Mouse (Mus musculus) embryonic fibroblast, embryonic 13.5 days (primary cell): ENCODE results near the gene Casp9. TPM values are rescaled to one million over a fixed set of nuclear protein-coding genes. Genes with fewer than 3 reads are reported as not detected.

ENCODE experiments used
- H3K27ac ChIP-seq: 2 replicates; pipeline ENCODE4 v1.5.1; 2012; ENCODE audit warnings: low read length, control low read depth, inconsistent platforms; ENCODE audit not compliant: insufficient read depth
- H3K4me1 ChIP-seq: 2 replicates; pipeline ENCODE4 v1.6.1; 2011; ENCODE audit warnings: low read length; ENCODE audit not compliant: control insufficient read depth, insufficient read depth
- H3K4me3 ChIP-seq: 2 replicates; pipeline ENCODE4 v1.5.1; 2011; ENCODE audit warnings: mild to moderate bottlenecking, control low read depth, low read length; ENCODE audit not compliant: insufficient read depth
- CTCF ChIP-seq: IDR thresholded peaks from 2 replicates; pipeline ENCODE4 v1.5.1; 2011; ENCODE audit warnings: mild to moderate bottlenecking, control low read depth, low read length, moderate library complexity, borderline replicate concordance; ENCODE audit not compliant: insufficient read depth
- POLR2A ChIP-seq: IDR thresholded peaks from 2 replicates; pipeline ENCODE4 v1.6.1; 2011; ENCODE audit warnings: low read depth, mild to moderate bottlenecking, control low read depth, low read length, moderate library complexity
- polyA plus RNA-seq: library from polyadenylated mRNA; stranded (reverse); fragments of >200 nt; gene quantifications from 2 replicates; pipeline ENCODE4 v1.2.4, GENCODE M21; 2011; ENCODE audit warnings: low read depth; ENCODE audit not compliant: missing spikeins, insufficient read length

Gene Casp9
- polyA plus RNA-seq, 1 experiment, result 13.2 TPM

DNA sequence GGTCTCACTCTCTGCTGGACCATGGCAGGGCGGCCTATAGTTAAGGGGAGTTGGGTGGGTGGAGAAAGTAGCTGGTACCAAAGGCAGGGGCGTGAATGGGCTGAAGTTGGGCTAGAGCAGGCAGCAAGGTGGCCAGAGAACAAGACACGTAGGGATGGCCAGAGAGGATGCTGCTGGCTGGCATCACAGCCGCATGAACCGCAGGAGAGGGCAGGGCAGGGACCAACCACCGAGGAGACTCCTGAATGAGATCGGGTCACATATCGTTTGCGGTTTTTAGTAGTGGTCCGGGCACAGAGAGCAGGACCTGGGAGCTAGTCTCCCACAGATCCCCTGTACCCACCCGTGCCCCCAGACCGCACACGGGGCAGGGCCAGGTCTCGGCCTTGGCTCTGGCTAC is 65.9 kb downstream of the Casp9 start:
- TF ChIP-seq CTCF, result no peak
- TF ChIP-seq POLR2A, result no peak
- Histone ChIP-seq H3K4me1 (no peaks in the 10 kb centered on the region), H3K27ac (no peak overlapping the region), H3K4me3 (no peak overlapping the region)

DNA sequence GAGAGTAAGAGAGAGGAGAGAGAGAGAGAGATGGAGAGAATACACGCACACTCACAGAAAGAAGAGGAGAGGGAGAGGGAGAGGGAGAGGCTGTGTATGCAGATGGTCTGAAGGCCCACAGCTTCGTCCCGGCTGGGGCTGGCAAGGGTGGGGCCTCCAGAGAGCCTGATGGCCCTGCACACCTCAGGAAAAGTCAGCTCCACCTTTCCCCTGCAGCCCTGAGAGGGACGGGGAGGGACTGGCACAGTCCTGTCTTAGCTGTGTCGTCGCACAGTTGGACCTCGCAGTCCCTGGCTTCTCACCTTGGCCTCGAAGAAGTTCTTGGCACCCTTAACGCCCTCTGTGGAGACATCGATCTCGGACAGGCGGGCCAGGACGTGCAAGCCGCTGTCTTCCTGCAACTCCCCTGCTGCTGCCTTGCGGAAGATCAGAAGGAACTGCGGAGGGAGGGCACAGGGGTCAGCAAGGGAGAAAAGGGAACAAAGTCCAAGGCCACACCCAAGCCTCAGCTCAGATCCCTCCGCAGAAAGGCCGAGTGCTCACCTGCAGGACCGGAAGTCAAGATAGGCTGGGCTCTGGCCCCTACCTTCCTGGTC is 66.9 kb downstream of the Casp9 start:
- Histone ChIP-seq H3K27ac (no peak overlapping the region), H3K4me3 (no peak overlapping the region), H3K4me1 (no peaks in the 10 kb centered on the region)
- TF ChIP-seq POLR2A, result no peak
- TF ChIP-seq CTCF, result no peak

DNA sequence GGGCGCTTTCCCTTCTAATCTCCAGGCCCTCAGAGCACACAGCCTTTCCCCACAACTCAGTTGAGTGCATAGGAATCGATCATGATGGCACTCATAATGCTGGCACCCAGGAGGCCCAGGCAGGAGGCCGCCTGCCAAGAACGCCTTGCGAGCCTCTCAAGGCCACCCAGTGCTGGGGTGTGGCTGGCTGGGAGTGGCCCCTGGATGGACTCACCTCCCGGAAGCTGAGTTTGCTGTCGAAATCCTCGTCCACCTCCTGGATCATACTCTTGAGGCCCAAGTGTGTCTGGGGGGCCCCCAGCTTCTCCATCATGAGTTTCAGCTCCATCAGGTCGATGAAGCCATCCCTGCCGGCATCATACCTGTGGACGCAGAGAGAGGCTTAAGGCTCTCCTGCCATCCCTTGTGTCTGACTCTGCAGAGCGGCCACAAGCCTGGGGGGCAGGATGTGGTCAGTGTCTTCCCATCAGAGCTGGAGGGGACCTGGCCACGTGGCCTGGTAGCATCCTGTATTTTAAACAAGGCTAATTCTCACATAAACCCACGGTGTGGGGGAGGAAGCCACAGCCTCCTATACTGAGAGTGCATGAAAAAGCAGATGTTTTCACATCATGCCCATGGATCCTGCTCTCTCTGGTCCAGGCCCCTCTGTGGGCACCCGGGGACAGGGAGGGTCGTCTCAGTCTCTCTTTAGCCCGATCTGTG is 68.3 kb downstream of the Casp9 start:
- no peak for TF ChIP-seq POLR2A
- TF ChIP-seq CTCF, result no peak
- Histone ChIP-seq H3K4me3 (no peak overlapping the region), H3K4me1 (no peaks in the 10 kb centered on the region), H3K27ac (no peak overlapping the region)

DNA sequence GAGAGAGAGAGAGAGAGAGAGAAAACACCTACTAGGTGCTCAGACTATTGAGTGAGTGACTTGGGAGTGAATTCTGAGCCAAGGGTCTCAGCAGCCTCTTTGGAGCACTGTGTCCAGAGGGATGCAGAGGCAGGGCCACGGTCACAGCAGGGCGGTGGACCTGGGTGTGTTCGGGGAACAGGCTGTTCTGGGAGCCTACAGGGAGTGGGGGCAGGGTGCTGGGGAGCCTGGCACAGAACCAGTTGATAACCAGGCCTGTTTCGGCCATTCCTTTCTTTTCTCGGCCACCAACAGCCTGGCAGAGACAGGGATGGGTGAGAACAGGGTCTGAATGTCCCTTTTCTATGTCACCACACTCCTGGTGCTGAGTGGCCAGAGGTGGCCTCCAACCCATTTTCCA is 69.5 kb downstream of the Casp9 start:
- H3K4me1 ChIP-seq, result peaks cover 7% of the 10 kb centered on the region; the same call in 1 of the 2 replicates
- no peak for TF ChIP-seq POLR2A
- no peak for TF ChIP-seq CTCF

DNA sequence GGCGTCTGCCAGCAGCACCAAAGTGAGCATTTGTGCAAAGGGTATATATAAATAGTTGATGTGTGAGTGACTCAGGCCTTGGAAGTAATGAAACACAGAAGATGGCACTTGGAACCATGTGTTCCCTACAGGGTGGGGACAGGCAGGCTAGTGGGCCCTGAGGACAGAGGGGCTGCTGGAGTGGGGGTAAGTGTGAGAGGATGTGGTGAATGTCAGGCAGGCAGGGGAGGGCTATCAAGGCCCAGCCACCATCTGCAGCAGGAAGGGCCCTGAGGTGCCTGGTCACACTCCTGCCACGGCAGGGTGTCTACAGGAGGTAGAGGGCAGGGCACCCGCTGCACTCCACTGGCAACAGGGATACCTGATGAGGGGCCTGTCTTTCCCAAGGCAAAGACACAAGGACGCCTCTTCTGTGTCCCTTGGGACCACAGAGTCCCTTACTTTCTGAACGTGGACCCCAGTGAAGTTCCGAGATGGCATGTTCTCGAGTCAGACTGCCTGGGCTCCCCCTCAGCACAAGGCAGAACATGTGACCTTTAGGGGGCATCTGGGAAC is 70.4 kb downstream of the Casp9 start:
- Histone ChIP-seq H3K27ac (no peak overlapping the region), H3K4me1 (peaks cover 7% of the 10 kb centered on the region; the same call in 1 of the 2 replicates), H3K4me3 (no peak overlapping the region)
- TF ChIP-seq CTCF, result no peak
- no peak for TF ChIP-seq POLR2A

More for the DNA sequence above, 69.5 kb downstream of the Casp9 start:
- Histone ChIP-seq H3K4me3 (no peak overlapping the region), H3K27ac (no peak overlapping the region)

DNA sequence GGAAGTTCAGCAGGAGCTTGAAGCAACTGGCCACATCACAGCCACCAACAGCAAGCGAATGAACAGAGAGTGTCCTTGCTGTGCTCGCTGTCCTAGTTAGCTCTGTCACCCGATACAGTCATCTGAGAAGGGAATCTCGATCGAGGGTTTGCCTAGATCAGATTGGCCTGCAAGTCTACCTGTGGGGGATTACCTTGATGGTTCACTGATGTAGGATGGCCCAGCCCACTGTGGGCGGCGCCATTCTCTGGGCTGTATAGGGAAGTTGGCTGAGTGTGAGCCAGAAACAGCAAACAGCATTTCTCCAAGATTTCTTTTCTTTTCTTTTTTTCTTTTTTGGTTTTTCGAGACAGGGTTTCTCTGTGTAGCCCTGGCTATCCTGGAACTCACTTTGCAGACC is 71.1 kb downstream of the Casp9 start:
- Histone ChIP-seq H3K4me3 (no peak overlapping the region), H3K4me1 (peaks cover 7% of the 10 kb centered on the region; the same call in 1 of the 2 replicates), H3K27ac (no peak overlapping the region)
- TF ChIP-seq CTCF (no peak), POLR2A (no peak)

DNA sequence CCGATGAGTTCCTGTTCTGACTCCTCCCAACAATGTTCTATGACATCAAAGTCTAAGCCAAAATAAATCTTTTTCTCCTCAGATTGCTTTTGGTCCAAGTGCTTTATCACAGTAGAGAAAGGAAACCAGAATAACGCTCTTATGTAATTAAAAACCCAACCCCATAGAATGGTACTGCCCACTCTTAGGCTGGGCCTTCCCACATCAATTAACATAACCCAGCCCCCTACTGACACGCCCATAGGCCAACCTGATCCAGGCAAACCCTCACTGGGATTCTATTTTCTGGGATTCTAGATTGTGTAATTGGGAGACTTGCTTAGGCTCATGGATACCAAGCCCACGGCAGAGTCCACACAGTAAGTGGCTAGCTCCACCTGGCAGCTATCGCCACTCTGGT is 71.6 kb downstream of the Casp9 start:
- H3K27ac ChIP-seq, result no peak overlapping the region
- H3K4me3 ChIP-seq, result no peak overlapping the region
- peaks cover 7% of the 10 kb centered on the region; the same call in 1 of the 2 replicates for H3K4me1 ChIP-seq
- TF ChIP-seq POLR2A, result no peak
- TF ChIP-seq CTCF, result no peak

Other genes with a start within 250 kb of the Casp9 start
- gene Fblim1, start 187.5 kb upstream of the Casp9 start, polyA plus RNA-seq, result 72.4 and 90.1 TPM in 2 replicates
- not detected in 2 replicates for gene Tmem82, start 175.0 kb upstream of the Casp9 start, polyA plus RNA-seq
- 0.19 TPM in 1 of 2 replicates, not detected in the other for gene Slc25a34, start 169.8 kb upstream of the Casp9 start, polyA plus RNA-seq
- 22.5 and 29.8 TPM in 2 replicates for gene Plekhm2, start 128.7 kb upstream of the Casp9 start, polyA plus RNA-seq
- 5.1 and 5.3 TPM in 2 replicates for gene Rsc1a1, start 108.0 kb upstream of the Casp9 start, polyA plus RNA-seq
- gene Ddi2, start 70.2 kb upstream of the Casp9 start, polyA plus RNA-seq, result 27.6 and 30.9 TPM in 2 replicates
- not detected in 2 replicates for gene Agmat, start 46.9 kb upstream of the Casp9 start, polyA plus RNA-seq
- gene Dnajc16, start 2.7 kb upstream of the Casp9 start, polyA plus RNA-seq, result 10.0 and 11.3 TPM in 2 replicates
- not detected in 2 replicates for gene Cela2a, start 32.5 kb downstream of the Casp9 start, polyA plus RNA-seq
- not detected in 2 replicates for gene Ctrc, start 52.7 kb downstream of the Casp9 start, polyA plus RNA-seq
- gene Efhd2, start 81.3 kb downstream of the Casp9 start, polyA plus RNA-seq, result 25.3 and 28.7 TPM in 2 replicates
- not detected in 2 replicates for gene Fhad1, start 221.5 kb downstream of the Casp9 start, polyA plus RNA-seq